Mouse (Mus musculus) liver, embryonic 11.5 days (tissue): ENCODE data around the gene Mob3b. TPM values are rescaled to one million over a fixed set of nuclear protein-coding genes. Genes with fewer than 3 reads are reported as not detected.

ENCODE experiments used
- ATAC-seq: fragments of 200-750 bp; cut with Nextera tagmentation; replicated peaks from 2 replicates; pipeline ENCODE4 v1.8.0; 2017; ENCODE audit warnings: moderate number of reproducible peaks, mild to moderate bottlenecking, moderate TSS enrichment, moderate library complexity; ENCODE audit not compliant: low FRiP score
- DNase-seq: peaks from one replicate; pipeline ENCODE4 v3.0.0-alpha.2; 2017; ENCODE audit warnings: low spot score
- H3K27ac ChIP-seq: fragments of 300-500 bp; sonication (generic); 2 replicates; pipeline ENCODE4 v1.5.1; 2014; ENCODE audit warnings: mild to moderate bottlenecking, low read depth, low read length, control low read depth
- H3K27me3 ChIP-seq: fragments of 300-500 bp; sonication (generic); replicated peaks from 2 replicates; pipeline ENCODE4 v1.6.1; 2014; ENCODE audit warnings: low read length, mixed read lengths; ENCODE audit not compliant: control insufficient read depth, insufficient read depth
- H3K36me3 ChIP-seq: fragments of 300-500 bp; sonication (generic); 2 replicates; pipeline ENCODE4 v1.6.1; 2014; ENCODE audit warnings: mild to moderate bottlenecking, low read length, moderate library complexity, mixed read lengths; ENCODE audit not compliant: control insufficient read depth, insufficient read depth
- H3K4me1 ChIP-seq: fragments of 300-500 bp; sonication (generic); replicated peaks from 2 replicates; pipeline ENCODE4 v1.6.1; 2014; ENCODE audit warnings: low read length, mixed read lengths; ENCODE audit not compliant: control insufficient read depth, insufficient read depth
- H3K4me2 ChIP-seq: fragments of 300-500 bp; sonication (generic); 2 replicates; pipeline ENCODE4 v1.6.1; 2014; ENCODE audit warnings: mild to moderate bottlenecking, control low read depth, moderate library complexity
- H3K4me3 ChIP-seq: fragments of 300-500 bp; sonication (generic); 2 replicates; pipeline ENCODE4 v1.5.1; 2014; ENCODE audit warnings: low read depth, low read length, control low read depth
- H3K9ac ChIP-seq: fragments of 300-500 bp; sonication (generic); 2 replicates; pipeline ENCODE4 v1.6.1; 2014; ENCODE audit warnings: low read depth, low read length, control low read depth
- H3K9me3 ChIP-seq: fragments of 300-500 bp; sonication (generic); 2 replicates; pipeline ENCODE4 v1.6.1; 2016; ENCODE audit warnings: low read length, inconsistent platforms, mixed read lengths; ENCODE audit not compliant: control insufficient read depth
- WGBS: fragments of 180-500 bp; shearing (Covaris S2); extraction: QIAGEN DNeasy Blood & Tissue Kit; methylation state at CpG from one replicate; pipeline ENCODE4 v1.1.7; 2014; 5-methylcytosine and 5-hydroxymethylcytosine counted together
- polyA plus RNA-seq: library from polyadenylated mRNA; unstranded; fragments of >200 nt; fragmentation: Nextera tagmentation; extraction: Ambion mirVana; gene quantifications from 2 replicates; pipeline ENCODE4 v1.2.1, GENCODE M21; 2014

Gene Mob3b
- polyA plus RNA-seq, 1 experiment from 2014 or later = 7.6 TPM

DNA sequence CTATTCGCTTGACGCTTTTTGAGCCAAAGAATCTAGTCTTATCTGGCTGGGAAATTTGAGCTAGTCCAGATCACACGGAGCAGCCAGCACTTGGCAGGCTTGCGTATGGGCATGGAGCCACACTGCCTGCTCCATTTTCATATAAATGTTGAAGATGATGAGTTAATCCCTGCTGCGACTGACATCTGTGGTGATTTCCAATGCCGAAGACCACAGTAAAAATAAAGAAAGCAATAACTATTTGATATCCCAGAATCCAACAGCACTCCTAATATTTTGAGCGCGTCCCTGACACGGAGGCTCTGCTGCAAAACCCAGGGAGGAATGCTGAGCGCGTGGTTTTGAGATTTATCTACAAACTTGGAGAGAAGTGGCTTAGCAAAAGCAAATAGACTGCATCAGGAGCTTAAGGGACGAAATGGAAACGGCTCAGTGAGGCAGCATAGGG, 180.9 kb downstream of the Mob3b start:
- Histone ChIP-seq H3K4me1 (no peaks in the 10 kb centered on the region), H3K9me3 (no peaks in the 10 kb centered on the region), H3K36me3 (no peaks in the 10 kb centered on the region), H3K4me3 (no peak overlapping the region), H3K27me3 (no peaks in the 10 kb centered on the region), H3K27ac (no peak overlapping the region), H3K9ac (no peak overlapping the region), H3K4me2 (no peak overlapping the region)
- ATAC-seq (no peak), DNase-seq (no peak)
- 79% methylated on average over 13 of the region's 13 CpGs for WGBS

DNA sequence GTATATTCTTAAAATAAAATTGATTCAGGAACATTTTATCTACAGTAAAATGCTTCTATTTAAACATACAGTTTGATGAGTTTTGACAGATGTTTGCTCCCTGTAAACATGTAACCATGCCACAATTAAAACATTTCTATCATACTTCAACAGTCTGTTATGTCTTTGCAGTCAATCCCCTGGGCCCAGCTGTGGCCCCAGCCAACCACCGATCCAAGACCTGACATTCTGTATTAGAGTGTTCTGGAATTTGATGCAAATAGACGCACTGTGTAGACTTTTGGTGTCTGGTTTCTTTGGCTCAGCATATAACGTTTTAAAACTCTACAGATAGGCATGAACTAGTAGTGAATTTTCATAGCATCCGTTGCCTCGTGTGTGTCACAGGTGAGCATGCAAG, 182.5 kb downstream of the Mob3b start:
- H3K4me2 ChIP-seq = no peak overlapping the region
- H3K36me3 ChIP-seq = no peaks in the 10 kb centered on the region
- no peaks in the 10 kb centered on the region for H3K27me3 ChIP-seq
- 87% methylated on average over 5 of the region's 5 CpGs for WGBS
- DNase-seq (no peak), ATAC-seq (no peak)
- no peak overlapping the region for H3K27ac ChIP-seq
- no peaks in the 10 kb centered on the region for H3K9me3 ChIP-seq
- no peak overlapping the region for H3K4me3 ChIP-seq
- no peak overlapping the region for H3K9ac ChIP-seq
- no peaks in the 10 kb centered on the region for H3K4me1 ChIP-seq

DNA sequence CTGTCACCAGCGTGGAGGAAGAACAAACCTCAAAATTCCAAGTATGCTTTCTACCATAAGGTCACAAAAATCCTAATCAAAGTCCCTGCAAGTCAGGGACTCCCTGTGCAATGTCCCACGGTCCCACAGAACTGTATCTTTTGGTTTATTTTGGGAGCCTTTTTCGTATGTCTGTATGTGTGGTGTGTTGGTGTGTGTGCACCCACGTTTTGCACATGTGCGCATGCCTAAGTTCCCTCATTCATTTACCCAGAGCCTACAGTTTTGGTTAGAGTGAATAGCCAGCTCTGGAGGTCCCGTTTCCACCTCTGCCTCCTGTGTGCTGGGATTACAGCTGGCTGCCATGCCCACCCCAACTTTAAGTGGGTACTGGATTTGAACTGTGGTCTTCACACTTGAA, 189.7 kb downstream of the Mob3b start:
- H3K4me1 ChIP-seq = no peaks in the 10 kb centered on the region; the same call in 1 of the 2 replicates
- DNase-seq (no peak), ATAC-seq (no peak)
- no peak overlapping the region for H3K27ac ChIP-seq
- 74% methylated on average over 6 of the region's 6 CpGs for WGBS
- no peaks in the 10 kb centered on the region for H3K36me3 ChIP-seq
- no peak overlapping the region for H3K4me2 ChIP-seq
- H3K4me3 ChIP-seq = no peak overlapping the region
- no peak overlapping the region for H3K9ac ChIP-seq
- no peaks in the 10 kb centered on the region for H3K9me3 ChIP-seq
- H3K27me3 ChIP-seq = no peaks in the 10 kb centered on the region

DNA sequence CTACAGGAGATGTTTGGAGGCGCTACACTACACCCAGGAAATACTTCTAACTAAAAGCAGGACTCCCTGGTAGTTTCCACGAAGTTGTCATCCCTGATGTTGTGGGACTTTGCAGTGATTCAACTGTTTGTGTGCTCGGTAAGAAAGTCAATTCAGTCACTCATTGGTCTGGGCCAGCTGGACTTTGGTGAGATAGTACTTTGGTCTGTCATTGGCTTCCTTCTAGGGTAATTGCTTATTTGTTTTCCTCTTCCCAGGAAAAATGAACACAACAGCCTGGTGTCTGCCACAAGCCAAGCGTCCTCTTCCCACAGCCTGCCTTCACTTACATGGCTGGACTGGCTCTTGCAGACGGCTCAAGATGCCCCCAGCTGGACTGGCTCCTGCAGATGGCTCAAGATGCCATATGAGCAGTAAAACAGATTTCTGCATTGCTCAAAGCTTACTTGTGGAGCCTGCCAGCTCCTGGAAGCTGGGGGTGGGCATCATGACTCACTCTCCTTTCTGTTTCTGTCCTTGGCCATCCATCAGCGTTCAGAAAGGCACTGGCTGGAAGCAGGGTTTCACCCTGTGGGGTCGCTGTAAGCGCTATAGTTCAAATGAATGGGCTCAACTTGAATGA, 190.8 kb downstream of the Mob3b start:
- 70% methylated on average over 8 of the region's 8 CpGs for WGBS
- DNase-seq = no peak

DNA sequence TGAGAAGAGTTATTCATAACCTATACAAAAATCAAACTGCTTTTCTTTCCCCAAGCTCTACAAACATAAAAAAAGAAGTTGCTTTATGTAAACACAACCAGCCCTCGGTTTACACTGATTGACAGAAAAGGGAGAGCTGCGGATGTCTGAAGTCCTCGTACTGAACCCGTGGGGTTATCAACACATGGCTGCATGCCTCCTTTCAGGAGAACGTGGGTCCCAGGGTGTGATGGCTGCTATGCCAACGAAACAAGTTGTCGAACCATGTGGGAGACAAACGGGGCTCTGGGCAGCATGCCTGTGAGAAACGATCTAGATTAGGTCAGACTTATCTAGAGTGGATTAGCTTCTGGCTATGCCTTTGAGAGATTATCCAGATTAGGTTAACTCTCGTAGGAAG, 192.4 kb downstream of the Mob3b start:
- no peak for DNase-seq
- no peaks in the 10 kb centered on the region; the same call in 1 of the 2 replicates for H3K4me1 ChIP-seq
- H3K4me3 ChIP-seq = no peak overlapping the region
- H3K4me2 ChIP-seq = no peak overlapping the region
- ATAC-seq = no peak
- H3K27me3 ChIP-seq = no peaks in the 10 kb centered on the region
- 50% methylated on average over 10 of the region's 10 CpGs for WGBS
- H3K9me3 ChIP-seq = no peaks in the 10 kb centered on the region
- H3K9ac ChIP-seq = no peak overlapping the region
- no peaks in the 10 kb centered on the region for H3K36me3 ChIP-seq
- no peak overlapping the region for H3K27ac ChIP-seq

More for the DNA sequence above, 190.8 kb downstream of the Mob3b start:
- no peak for ATAC-seq
- Histone ChIP-seq H3K27me3 (no peaks in the 10 kb centered on the region), H3K27ac (no peak overlapping the region), H3K4me3 (no peak overlapping the region), H3K9me3 (no peaks in the 10 kb centered on the region), H3K36me3 (no peaks in the 10 kb centered on the region), H3K4me1 (no peaks in the 10 kb centered on the region; the same call in 1 of the 2 replicates), H3K9ac (no peak overlapping the region), H3K4me2 (no peak overlapping the region)

DNA sequence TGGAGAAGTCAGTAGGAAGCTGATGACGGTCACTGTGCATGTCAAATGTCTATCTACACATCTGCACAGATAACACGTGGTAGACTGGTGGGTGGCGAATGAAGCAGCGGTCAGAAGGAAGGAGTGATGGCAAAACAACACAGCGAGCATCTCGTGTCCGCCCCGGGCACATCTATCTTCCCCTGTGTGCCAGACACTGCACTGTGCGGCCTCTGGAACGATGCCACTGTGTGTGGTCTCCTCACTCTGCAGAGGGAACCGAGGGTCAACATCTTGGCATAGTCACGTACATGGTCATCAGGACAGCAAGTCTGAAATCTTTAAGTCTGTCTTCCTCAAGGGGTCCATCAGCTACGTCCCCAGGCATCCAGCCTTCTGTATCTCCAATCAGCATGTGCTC, 193.3 kb downstream of the Mob3b start:
- H3K9ac ChIP-seq = no peak overlapping the region
- H3K9me3 ChIP-seq = no peaks in the 10 kb centered on the region
- 71% methylated on average over 13 of the region's 13 CpGs for WGBS
- ATAC-seq (no peak), DNase-seq (no peak)
- H3K27me3 ChIP-seq = no peaks in the 10 kb centered on the region
- H3K4me1 ChIP-seq = no peaks in the 10 kb centered on the region; the same call in 1 of the 2 replicates
- H3K36me3 ChIP-seq = no peaks in the 10 kb centered on the region
- no peak overlapping the region for H3K27ac ChIP-seq
- H3K4me2 ChIP-seq = no peak overlapping the region
- no peak overlapping the region for H3K4me3 ChIP-seq

DNA sequence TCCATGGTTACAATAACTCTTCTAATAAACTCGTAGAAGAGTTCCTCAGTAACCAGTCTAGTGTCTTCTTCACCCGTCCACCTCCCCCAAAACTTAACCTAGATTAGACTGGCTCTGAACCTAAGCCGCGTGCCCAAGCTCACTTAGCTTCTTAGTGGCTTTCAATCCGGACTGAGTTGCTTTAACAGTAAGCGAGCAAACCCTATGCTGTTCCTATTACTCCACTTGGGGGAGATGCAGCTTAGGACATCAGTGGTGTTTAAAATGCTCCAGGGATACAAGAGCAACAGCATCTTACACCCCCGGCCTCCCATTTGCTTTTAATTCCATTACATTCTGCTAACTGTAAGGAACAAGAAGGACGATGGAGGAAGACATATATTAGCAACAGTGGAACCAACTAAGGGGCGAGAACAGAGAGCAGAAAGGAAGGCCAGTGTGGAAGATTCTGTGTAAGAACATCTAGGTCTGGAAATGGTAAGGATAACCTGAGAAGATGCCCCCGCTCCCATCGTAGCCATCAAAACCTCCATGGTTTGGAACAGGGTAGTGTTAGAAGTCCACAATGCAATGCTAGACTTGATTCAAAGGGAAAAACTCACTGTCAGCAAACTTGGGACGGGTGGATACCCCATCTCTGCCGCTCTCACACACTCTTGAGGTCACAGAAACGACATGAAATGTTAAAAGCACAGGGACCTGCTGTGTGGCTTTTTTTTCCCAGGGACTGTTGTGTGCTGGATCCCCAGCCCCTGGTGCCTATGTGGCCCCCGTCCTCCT, 196.3 kb downstream of the Mob3b start:
- peak; percentile 27 for DNase-seq
- H3K27me3 ChIP-seq = no peaks in the 10 kb centered on the region
- H3K4me2 ChIP-seq = no peak overlapping the region
- no peak for ATAC-seq
- WGBS = 73% methylated on average over 15 of the region's 15 CpGs
- no peak overlapping the region for H3K27ac ChIP-seq
- H3K9ac ChIP-seq = no peak overlapping the region
- H3K9me3 ChIP-seq = no peaks in the 10 kb centered on the region
- no peak overlapping the region for H3K4me3 ChIP-seq
- no peaks in the 10 kb centered on the region for H3K36me3 ChIP-seq
- no peaks in the 10 kb centered on the region; the same call in 1 of the 2 replicates for H3K4me1 ChIP-seq

DNA sequence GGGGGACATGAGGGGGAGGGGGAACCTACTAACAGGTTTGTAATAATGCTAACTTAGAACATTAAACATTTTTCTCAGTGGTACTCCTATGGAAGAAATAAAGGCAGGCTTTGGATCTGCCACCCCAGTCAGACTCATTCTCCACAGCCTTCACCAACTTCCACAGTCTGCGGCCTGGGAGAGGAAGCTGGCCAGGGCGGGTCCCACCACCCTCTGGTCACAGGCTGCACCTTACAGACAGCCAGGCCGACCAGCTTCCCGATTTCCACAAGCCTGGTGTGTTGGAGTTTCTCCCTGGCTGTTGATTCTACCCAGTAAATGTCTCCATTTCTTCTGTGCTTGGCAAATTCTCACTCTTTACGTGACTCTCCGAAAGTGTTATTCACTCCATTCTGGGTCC, 197.8 kb downstream of the Mob3b start:
- no peak overlapping the region for H3K27ac ChIP-seq
- no peak overlapping the region for H3K9ac ChIP-seq
- H3K4me3 ChIP-seq = no peak overlapping the region
- DNase-seq (no peak), ATAC-seq (no peak)
- H3K4me1 ChIP-seq = no peaks in the 10 kb centered on the region; the same call in 1 of the 2 replicates
- WGBS = 70% methylated on average over 6 of the region's 6 CpGs
- H3K4me2 ChIP-seq = no peak overlapping the region
- no peaks in the 10 kb centered on the region for H3K36me3 ChIP-seq
- H3K27me3 ChIP-seq = no peaks in the 10 kb centered on the region
- H3K9me3 ChIP-seq = no peaks in the 10 kb centered on the region
